Mouse (Mus musculus) CH12.LX (cell line): ENCODE data around the gene Gsap. TPM values are rescaled to one million over a fixed set of nuclear protein-coding genes. Genes with fewer than 3 reads are reported as not detected.
A peak's percentile ranks its signal among the peaks of the same experiment; 100 is the strongest.

Source experiments
- DNase-seq: peaks from one replicate; pipeline ENCODE4 v3.0.0-alpha.2; 2013; ENCODE audit errors: extremely low read depth
- H3K27ac ChIP-seq: 2 replicates; pipeline ENCODE4 v1.5.1; 2012; ENCODE audit warnings: low read depth, mild to moderate bottlenecking, control low read depth, moderate library complexity; ENCODE audit not compliant: insufficient read depth
- H3K27me3 ChIP-seq: replicated peaks from 2 replicates; pipeline ENCODE3; 2012; ENCODE audit warnings: inconsistent platforms
- H3K36me3 ChIP-seq, 2 experiments: replicated peaks in 1 of 2; 2 replicates each; pipeline versions ENCODE3 to v1.6.1; 2012; ENCODE audit warnings: inconsistent platforms in 1 of 2, low read length in 1 of 2, mild to moderate bottlenecking in 1 of 2, mixed read lengths in 1 of 2, moderate library complexity in 1 of 2; ENCODE audit not compliant: control insufficient read depth in 1 of 2, insufficient read depth in 1 of 2
- H3K4me1 ChIP-seq, 2 experiments: 2 replicates each; pipeline ENCODE4 v1.6.1; 2012; ENCODE audit warnings: inconsistent platforms in 1 of 2, moderate library complexity in 1 of 2; ENCODE audit not compliant: insufficient read depth in 2 of 2, control insufficient read depth in 1 of 2
- H3K4me2 ChIP-seq: 2 replicates; pipeline ENCODE4 v1.6.1; 2012; ENCODE audit warnings: low read depth, mild to moderate bottlenecking, control low read depth; ENCODE audit not compliant: poor library complexity, insufficient read depth, severe bottlenecking
- H3K4me3 ChIP-seq, 3 experiments: fragments of 150-350 bp in 1 of 3; sonication (generic) in 1 of 3; replicated peaks in 1 of 3; 2 replicates each; pipeline versions ENCODE3 to v1.5.1; 2011 to 2012; ENCODE audit warnings: low read depth in 2 of 3, low read length in 2 of 3, mild to moderate bottlenecking in 2 of 3, moderate library complexity in 2 of 3, control low read depth in 1 of 3, improper control_type of control experiment in 1 of 3, inconsistent platforms in 1 of 3, mixed read lengths in 1 of 3; ENCODE audit not compliant: poor library complexity in 1 of 3
- H3K79me2 ChIP-seq: replicated peaks from 2 replicates; pipeline ENCODE4 v1.6.1; 2012; ENCODE audit warnings: mild to moderate bottlenecking, moderate library complexity; ENCODE audit not compliant: control insufficient read depth, poor library complexity, insufficient read depth, severe bottlenecking; ENCODE audit errors: extremely low read depth
- H3K9ac ChIP-seq: 2 replicates; pipeline ENCODE4 v1.6.1; 2012; ENCODE audit warnings: low read depth, mild to moderate bottlenecking, control low read depth, moderate library complexity; ENCODE audit not compliant: insufficient read depth
- H3K9me3 ChIP-seq: replicated peaks from 2 replicates; pipeline ENCODE3; 2012; ENCODE audit warnings: low read length, inconsistent platforms, mixed read lengths
- CHD2 ChIP-seq: IDR thresholded peaks from 2 replicates; pipeline ENCODE4 v1.6.1; 2011; ENCODE audit warnings: low read length, improper control_type of control experiment
- EP300 ChIP-seq: IDR thresholded peaks from 2 replicates; pipeline ENCODE4 v1.6.1; 2011; ENCODE audit warnings: low read length, improper control_type of control experiment
- IRF4 ChIP-seq: IDR thresholded peaks from 2 replicates; pipeline ENCODE4 v1.6.1; 2014; ENCODE audit warnings: low read depth, mild to moderate bottlenecking, inconsistent platforms, low read length, improper control_type of control experiment
- JUN ChIP-seq: IDR thresholded peaks from 2 replicates; pipeline ENCODE4 v1.6.1; 2011; ENCODE audit warnings: low read depth, mild to moderate bottlenecking, low read length, improper control_type of control experiment, moderate library complexity; ENCODE audit not compliant: insufficient read depth
- KAT2A ChIP-seq: IDR thresholded peaks from 2 replicates; pipeline ENCODE4 v1.6.1; 2012; ENCODE audit warnings: low read length, improper control_type of control experiment, inconsistent platforms; ENCODE audit not compliant: insufficient replicate concordance
- MAX ChIP-seq: IDR thresholded peaks from 2 replicates; pipeline ENCODE4 v1.6.1; 2011; ENCODE audit warnings: low read length, improper control_type of control experiment
- MAZ ChIP-seq: IDR thresholded peaks from 2 replicates; pipeline ENCODE4 v1.6.1; 2012; ENCODE audit warnings: low read depth, mild to moderate bottlenecking, inconsistent platforms, low read length, improper control_type of control experiment, moderate library complexity
- MEF2A ChIP-seq: IDR thresholded peaks from 2 replicates; pipeline ENCODE4 v1.6.1; 2014; ENCODE audit warnings: low read depth, mild to moderate bottlenecking, inconsistent platforms, low read length, improper control_type of control experiment, borderline replicate concordance
- NELFE ChIP-seq: IDR thresholded peaks from 2 replicates; pipeline ENCODE4 v1.6.1; 2011; ENCODE audit warnings: low read depth, low read length, improper control_type of control experiment
- NRF1 ChIP-seq: IDR thresholded peaks from 2 replicates; pipeline ENCODE4 v1.6.1; 2014; ENCODE audit warnings: low read depth, mild to moderate bottlenecking, inconsistent platforms, low read length, improper control_type of control experiment, moderate library complexity
- RAD21 ChIP-seq: IDR thresholded peaks from 2 replicates; pipeline ENCODE4 v1.6.1; 2011; ENCODE audit warnings: low read depth, mild to moderate bottlenecking, low read length, improper control_type of control experiment, moderate library complexity
- RCOR1 ChIP-seq: conservative IDR thresholded peaks from 2 replicates; pipeline ENCODE4 v1.6.1; 2012; ENCODE audit warnings: low read depth, mild to moderate bottlenecking, inconsistent platforms, low read length, improper control_type of control experiment
- SMC3 ChIP-seq: IDR thresholded peaks from 2 replicates; pipeline ENCODE4 v1.6.1; 2011; ENCODE audit warnings: low read depth, low read length, improper control_type of control experiment
- USF2 ChIP-seq: conservative IDR thresholded peaks from 2 replicates; pipeline ENCODE4 v1.6.1; 2011; ENCODE audit warnings: low read depth, low read length, improper control_type of control experiment
- ZC3H11A ChIP-seq: IDR thresholded peaks from 2 replicates; pipeline ENCODE4 v1.6.1; 2012; ENCODE audit warnings: low read depth, mild to moderate bottlenecking, inconsistent platforms, low read length, improper control_type of control experiment
- ZMIZ1 ChIP-seq: IDR thresholded peaks from 2 replicates; pipeline ENCODE4 v1.6.1; 2012; ENCODE audit warnings: low read depth, mild to moderate bottlenecking, inconsistent platforms, low read length, improper control_type of control experiment
- ZNF384 ChIP-seq: IDR thresholded peaks from 2 replicates; pipeline ENCODE4 v1.6.1; 2012; ENCODE audit warnings: low read depth, low read length, improper control_type of control experiment, inconsistent platforms
- dilution Hi-C: fragments of 300-500 bp; cut with MboI; formaldehyde crosslinking; loops from 2 replicates; pipeline ENCODE4 v1.14.3; 2020; ENCODE audit warnings: low sequenced_read_pairs; ENCODE audit not compliant: extremely low pct_unique_long_range_greater_than_20kb, extremely low pct_ligation_motif_present
- in situ Hi-C: fragments of 300-500 bp; cut with MboI; formaldehyde crosslinking; loops from 3 replicates; pipeline ENCODE4 v1.14.3; 2019; ENCODE audit warnings: low sequenced_read_pairs, low pct_ligation_motif_present, low pct_unique_long_range_greater_than_20kb, mixed read lengths
- polyA plus RNA-seq: library from polyadenylated mRNA; unstranded; fragments of >175 nt; gene quantifications from 2 replicates; pipeline ENCODE4 v1.2.1, GENCODE M21; 2012; ENCODE audit warnings: low read depth; ENCODE audit not compliant: insufficient read length
- total RNA-seq, 2 experiments: library from RNA; depleted of rRNA; stranded (reverse); fragments of 300-350 nt in 1 of 2; fragments of >200 nt in 1 of 2; gene quantifications; 2 replicates each; pipeline ENCODE4 v1.2.3; 2012 to 2014

The Gsap gene
- total and polyA plus RNA-seq, 3 experiments = 1.7 to 3.8 (median 2.2) TPM

GRCm38 (mm10) chr5:21186821-21187220 is 766 bp downstream of the Gsap start:
- TF ChIP-seq USF2 = no peak
- no peak for TF ChIP-seq MAX
- no peak for TF ChIP-seq EP300
- no peak for TF ChIP-seq ZC3H11A
- TF ChIP-seq RAD21 = no peak
- TF ChIP-seq NELFE = no peak
- no peak for TF ChIP-seq RCOR1
- no peak for TF ChIP-seq JUN
- no peak for TF ChIP-seq KAT2A
- no peak for TF ChIP-seq MEF2A
- no peak for TF ChIP-seq ZNF384
- TF ChIP-seq IRF4 = no peak
- no peak for TF ChIP-seq ZMIZ1
- no peak for TF ChIP-seq SMC3
- DNase-seq = peak; percentile 21
- dilution Hi-C loops = no loop called here
- H3K27ac ChIP-seq = no peak overlapping the region
- peak overlapping the region; percentile 76 for H3K4me2 ChIP-seq
- peaks cover 8 to 45% of the 10 kb centered on the region in 2 experiments for H3K4me1 ChIP-seq
- H3K27me3 ChIP-seq = no peaks in the 10 kb centered on the region
- H3K9me3 ChIP-seq = peaks cover 3% of the 10 kb centered on the region
- H3K36me3 ChIP-seq = no peaks in the 10 kb centered on the region
- peak overlapping the region; percentile 13; the same call in 1 of the 2 replicates for H3K9ac ChIP-seq
- H3K79me2 ChIP-seq = no peaks in the 10 kb centered on the region
- H3K4me3 ChIP-seq = peak overlapping the region; percentile 65 to 72 (median 68)
- in situ Hi-C loops = no loop called here

GRCm38 (mm10) chr5:21188435-21188834 is 2.4 kb downstream of the Gsap start:
- Histone ChIP-seq H3K27me3 (no peaks in the 10 kb centered on the region), H3K9me3 (peaks cover 9% of the 10 kb centered on the region), H3K4me3 (peak overlapping the region in 1 of 3 experiments; percentile 2), H3K4me2 (peak overlapping the region; percentile 69), H3K9ac (0 out of 2 replicates have a peak overlapping the region, but pooled peaks have one; percentile 23), H3K79me2 (no peaks in the 10 kb centered on the region), H3K36me3 (peaks cover 0 to 8% of the 10 kb centered on the region in 2 experiments), H3K4me1 (peaks cover 8 to 45% of the 10 kb centered on the region in 2 experiments), H3K27ac (no peak overlapping the region)
- DNase-seq = peak; percentile 33
- in situ Hi-C loops = no loop called here
- dilution Hi-C loops = no loop called here
- no peak for TF ChIP-seq RAD21
- peak; percentile 69; the same call in 1 of the 2 replicates for TF ChIP-seq MAZ
- 0 out of 2 replicates have a peak, but pooled peaks have one; percentile 65 for TF ChIP-seq IRF4
- peak; percentile 66 for TF ChIP-seq EP300
- TF ChIP-seq CHD2 = no peak
- TF ChIP-seq NRF1 = no peak
- no peak for TF ChIP-seq JUN
